Comparison of ENCODE assay signal across 20 mouse cellular contexts in genomic region chr4:35308221-35308620, GRCm38 (mm10).
DNase-seq lines count a peak whose midpoint lies in the region; ATAC-seq lines count a peak whose summit lies in the region.
"Had no signal": no experiment of that assay in that cellular context is flagged by ENCODE, and none has a peak within 500 bp of the region (broad histone marks: within the 10 kb centered on the region; RNA-seq: fewer than 3 reads in every experiment).

No protein-coding gene starts in this region.

- DNase-seq in embryo, embryonic 10.5 days (ENCODE audit: low spot score) = peak; percentile 4
- DNase-seq in embryo, embryonic 11 days = no peak
- peak; percentile 9 for DNase-seq in thymus, postnatal 4 days
- no peak for DNase-seq in thymus, postnatal 14 days
- DNase-seq in urinary bladder, adult 18-20 months (ENCODE audit: low spot score in 2 of 2) = no peak
- DNase-seq in lung, postnatal 25 days (ENCODE audit: low spot score) = no peak
- no peak for DNase-seq in left cerebral cortex, postnatal 36 days (ENCODE audit: low spot score in 2 of 2)
- DNase-seq: cerebellum, adult 11 months; cerebellum, postnatal 14 days; gastrocnemius, postnatal 10 days; heart, adult 2 months; kidney, postnatal 10 days; lung, adult 2 months; lung, postnatal 4 days; midbrain, embryonic 14.5 days; right cerebral cortex, postnatal 25 days; thymus, postnatal 36 days had no signal

- peak; percentile 62 for ATAC-seq in common myeloid progenitor, adult 5-6 weeks (replicated peaks; ENCODE audit: low read depth, poor library complexity, severe bottlenecking)
- ATAC-seq: activated CD4-positive, CD25-positive, alpha-beta regulatory T cell, adult 4 months; forebrain, embryonic 16.5 days had no signal

- intact Hi-C loops in left cerebral cortex, postnatal 36 days (cut with DNase I) = no loop called here

Comparison
In these comparisons a context has a peak if more than half of its experiments do, and no peak if none do; other contexts are left out.
1. DNase-seq: peak in embryo, embryonic 10.5 days (single experiment) and thymus, postnatal 4 days (single experiment); none in embryo, embryonic 11 days (single experiment), thymus, postnatal 14 days (single experiment), urinary bladder, adult 18-20 months (0 of 2), lung, postnatal 25 days (single experiment) and left cerebral cortex, postnatal 36 days (0 of 2).